Mouse (Mus musculus): ENCODE results near the gene Krt84.

Gene Krt84

DNA sequence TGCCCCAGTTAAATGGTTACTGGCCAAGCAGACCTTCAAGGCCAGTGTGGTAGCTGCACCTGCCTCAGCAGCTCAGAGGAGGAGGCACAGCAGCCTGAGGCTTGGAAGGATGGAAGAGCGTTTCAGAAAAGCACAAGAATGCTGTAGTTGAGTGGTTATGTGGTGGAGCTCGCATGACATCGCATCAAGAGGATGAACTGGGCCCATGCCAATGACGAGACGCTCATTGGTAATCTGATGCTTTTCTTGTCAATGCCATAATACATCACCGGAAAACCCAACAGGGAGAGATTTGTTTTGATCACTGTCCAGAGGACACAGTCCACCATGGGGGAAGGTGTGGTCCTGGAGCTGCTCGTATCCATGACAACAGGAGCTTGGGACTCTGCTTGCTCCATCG, 37.4 kb downstream of the Krt84 start:
- no peak for DNase-seq (ENCODE audit: low spot score)

DNA sequence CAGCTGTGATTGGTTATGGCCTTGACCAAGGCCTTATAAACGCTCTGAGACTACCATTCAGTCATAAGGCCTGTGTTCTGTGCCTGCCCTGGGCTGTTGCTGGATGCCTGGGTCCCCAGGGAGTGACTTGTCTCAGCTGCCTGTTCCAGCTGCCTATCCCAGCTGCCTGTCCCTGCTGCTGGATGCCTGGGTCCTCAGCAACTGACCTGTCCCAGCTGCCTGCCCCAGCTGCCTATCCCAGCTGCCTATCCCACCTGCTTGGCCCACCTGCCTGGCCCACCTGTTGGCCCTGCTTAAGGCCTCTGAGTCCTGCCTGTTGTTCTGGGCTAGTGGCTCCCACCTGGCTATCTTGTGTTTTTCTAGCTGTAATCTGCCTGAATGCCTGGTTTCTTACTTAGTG, 38.4 kb downstream of the Krt84 start:
- DNase-seq (ENCODE audit: low spot score) = no peak

GRCm38 (mm10) chr15:101493713-101494112, 38.9 kb downstream of the Krt84 start:
- DNase-seq (ENCODE audit: low spot score) = no peak

DNA sequence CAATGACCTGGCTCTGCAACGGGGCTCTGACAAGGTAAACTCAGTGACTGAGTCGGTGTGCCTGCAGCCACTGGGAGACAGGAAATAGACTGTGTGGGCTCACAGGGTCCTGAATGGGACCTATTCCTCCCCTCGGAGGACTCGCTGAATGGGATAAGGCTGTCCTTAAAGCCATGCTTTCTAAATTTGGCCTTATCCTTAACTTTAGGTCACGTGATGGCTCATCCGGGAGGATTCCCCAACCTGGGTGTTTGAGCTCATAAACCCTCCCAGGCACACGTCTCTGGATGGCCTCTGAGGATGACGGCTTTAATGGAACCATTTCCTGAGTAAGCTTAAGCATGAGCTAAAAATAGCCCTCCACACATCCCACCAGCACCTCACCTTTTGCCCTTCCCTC, 39.9 kb downstream of the Krt84 start:
- DNase-seq (ENCODE audit: low spot score) = no peak

DNA sequence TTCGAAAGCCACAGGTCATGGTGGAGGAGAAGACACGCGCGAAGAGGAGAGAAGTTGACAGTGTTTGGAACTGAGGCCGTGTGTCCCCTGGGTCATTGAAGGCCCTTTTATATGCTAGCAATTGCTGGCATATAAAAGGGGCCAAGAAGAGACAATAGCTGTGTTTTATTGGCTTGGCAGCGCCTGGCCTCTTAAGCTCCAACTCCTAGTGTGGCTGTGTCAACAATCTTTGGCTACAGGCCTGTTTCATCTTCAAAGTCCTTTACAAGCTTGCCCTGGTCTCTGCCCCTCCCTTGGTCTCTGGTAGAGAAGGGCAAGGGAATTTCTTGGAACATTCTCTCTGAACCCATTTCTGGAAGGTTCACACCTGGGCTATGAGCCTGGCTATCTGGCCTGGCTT, 41.2 kb downstream of the Krt84 start, which contains the start of gene Krt83:
Krt83 (minus strand) TSS at position 82 of the 400 bp plus-strand sequence.
- no peak for DNase-seq (ENCODE audit: low spot score)

DNA sequence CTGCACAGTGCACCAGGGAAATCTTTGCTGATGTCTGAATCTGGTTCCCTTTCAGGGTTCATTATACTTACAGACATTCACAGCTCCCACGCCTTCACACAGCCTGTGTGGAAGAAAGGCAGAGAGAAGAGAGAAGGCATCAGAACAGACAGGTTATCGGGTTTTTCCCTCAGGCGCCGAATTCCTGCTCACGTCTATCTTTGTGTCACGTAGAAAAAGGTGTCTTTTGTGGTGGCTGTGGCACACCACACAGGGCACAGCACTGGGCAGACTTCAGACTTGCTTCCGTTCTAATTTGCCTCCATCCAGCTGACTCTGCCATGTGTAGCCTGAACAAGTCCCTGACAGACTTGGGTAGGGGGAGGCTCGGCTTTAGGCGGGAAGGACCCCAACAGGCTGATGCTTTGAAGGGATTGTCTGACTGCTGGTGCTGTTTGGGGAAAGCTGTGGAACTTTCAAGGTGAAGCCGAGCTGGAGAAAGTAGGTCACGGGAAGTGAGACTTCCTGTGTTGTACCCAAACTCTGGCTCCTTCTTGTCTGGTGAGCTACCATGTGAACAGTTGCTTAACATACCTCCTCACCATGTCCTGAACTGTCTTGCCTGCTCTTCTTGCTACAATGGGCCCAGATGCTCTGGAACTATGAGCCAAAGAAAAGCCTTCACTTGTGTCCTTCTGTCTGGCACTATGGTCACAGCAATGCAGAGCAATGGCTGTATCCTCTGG, 46.5 kb downstream of the Krt84 start:
- DNase-seq (ENCODE audit: low spot score) = no peak

DNA sequence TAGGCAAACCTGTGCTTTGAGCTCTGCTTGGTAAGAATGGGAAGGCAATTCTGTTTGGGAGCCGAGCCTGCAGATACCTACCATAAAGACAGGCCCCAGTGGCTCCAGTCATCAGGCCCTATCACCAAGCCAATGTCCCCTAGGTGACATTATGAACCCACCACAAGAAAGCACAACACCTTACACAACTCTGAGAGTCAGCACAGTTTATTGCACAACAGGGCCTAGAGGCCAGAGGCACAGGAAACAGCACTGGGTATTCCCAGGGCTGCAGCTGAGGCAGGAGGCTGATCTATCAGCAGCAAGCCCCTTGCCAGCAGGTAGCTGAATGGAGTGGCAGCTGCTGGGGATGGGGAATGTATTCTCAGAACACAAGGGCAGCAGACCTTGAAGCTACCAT, 47.7 kb downstream of the Krt84 start:
- no peak for DNase-seq (ENCODE audit: low spot score)

- no peak for DNase-seq (ENCODE audit: low spot score)
Measured at GRCm38 (mm10) chr15:101483646-101484045, 49.0 kb downstream of the Krt84 start.

- DNase-seq (ENCODE audit: low spot score) = peak; percentile 33
Measured at GRCm38 (mm10) chr15:101482056-101482455, 50.6 kb downstream of the Krt84 start.

- DNase-seq (ENCODE audit: low spot score) = peak; percentile 33
Measured at GRCm38 (mm10) chr15:101479666-101480060, 53.0 kb downstream of the Krt84 start.

GRCm38 (mm10) chr15:101479007-101479665, 53.5 kb downstream of the Krt84 start:
- peak; percentile 70 for DNase-seq (ENCODE audit: low spot score)
